Mouse (Mus musculus) C2C12 (cell line): ENCODE results near the gene Ccdc33.

ENCODE experiments used
- CEBPB ChIP-seq: IDR thresholded peaks from one replicate; pipeline ENCODE4 v1.6.1; 2011; ENCODE audit warnings: low read depth, mild to moderate bottlenecking, control low read depth, moderate library complexity
- CTCF ChIP-seq: IDR thresholded peaks from one replicate; pipeline ENCODE4 v1.5.1; 2011; ENCODE audit not compliant: control insufficient read depth, insufficient read depth, insufficient read length
- USF1 ChIP-seq: IDR thresholded peaks from one replicate; pipeline ENCODE4 v1.6.1; 2011; ENCODE audit warnings: low read depth, mild to moderate bottlenecking, control low read depth, moderate library complexity

DNA sequence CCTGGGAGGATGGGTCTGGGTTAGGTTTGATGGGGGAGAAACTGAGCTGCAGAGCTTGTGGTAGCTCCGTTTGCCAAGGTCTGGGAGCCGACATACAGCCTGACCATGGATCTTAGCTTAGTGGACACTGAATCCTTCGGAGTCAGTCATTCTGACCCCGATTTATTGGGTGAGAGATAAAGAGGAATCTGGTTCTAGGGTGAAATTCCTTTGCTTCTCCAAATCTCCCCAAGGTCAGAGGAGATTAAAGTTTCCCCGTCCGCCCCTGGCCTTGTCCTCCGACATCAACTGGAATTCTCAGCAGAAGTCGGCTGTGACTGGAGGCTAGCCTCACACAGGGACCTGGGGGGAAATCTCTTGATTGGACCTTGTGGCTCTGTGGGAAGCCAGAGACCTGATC is 107.1 kb downstream of the Ccdc33 start:
- TF ChIP-seq CTCF (no peak), CEBPB (no peak), USF1 (no peak)
